Mouse (Mus musculus) frontal cortex, postnatal 36 days (tissue): ENCODE data around the gene Mup21.
"Not testable (repeated sequence)": the region's sequence is repeated elsewhere in the genome, so short reads cannot be mapped to it uniquely, and the experiment has no call there.

Experiments used
- DNase-seq, 2 experiments: peaks; one replicate each; pipeline ENCODE4 v3.0.0; 2022; ENCODE audit warnings: low spot score in 2 of 2

Gene Mup21

DNA sequence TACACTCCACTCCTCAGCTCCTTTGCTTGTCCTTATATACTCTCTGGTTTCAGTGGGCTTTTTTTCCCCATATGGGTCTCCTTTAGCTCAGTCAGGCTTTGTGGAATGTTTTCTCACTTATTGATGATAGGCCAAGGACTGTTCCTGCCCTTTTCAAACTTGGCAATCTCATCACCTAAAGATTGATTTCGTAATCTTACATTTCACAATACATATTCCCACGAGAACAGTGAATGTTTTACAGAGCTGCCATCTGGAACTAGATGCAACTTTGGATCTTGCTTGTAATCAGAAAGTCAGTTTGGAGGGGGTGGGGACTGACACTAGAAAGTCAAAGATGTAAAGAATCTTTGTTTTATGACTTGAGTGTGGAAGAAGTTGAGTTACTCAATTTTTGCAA lies at the start of gene Mup21:
TSS of gene Mup21 (minus strand) at position 53 of the 400 bp plus-strand sequence.
- DNase-seq = no peak

DNA sequence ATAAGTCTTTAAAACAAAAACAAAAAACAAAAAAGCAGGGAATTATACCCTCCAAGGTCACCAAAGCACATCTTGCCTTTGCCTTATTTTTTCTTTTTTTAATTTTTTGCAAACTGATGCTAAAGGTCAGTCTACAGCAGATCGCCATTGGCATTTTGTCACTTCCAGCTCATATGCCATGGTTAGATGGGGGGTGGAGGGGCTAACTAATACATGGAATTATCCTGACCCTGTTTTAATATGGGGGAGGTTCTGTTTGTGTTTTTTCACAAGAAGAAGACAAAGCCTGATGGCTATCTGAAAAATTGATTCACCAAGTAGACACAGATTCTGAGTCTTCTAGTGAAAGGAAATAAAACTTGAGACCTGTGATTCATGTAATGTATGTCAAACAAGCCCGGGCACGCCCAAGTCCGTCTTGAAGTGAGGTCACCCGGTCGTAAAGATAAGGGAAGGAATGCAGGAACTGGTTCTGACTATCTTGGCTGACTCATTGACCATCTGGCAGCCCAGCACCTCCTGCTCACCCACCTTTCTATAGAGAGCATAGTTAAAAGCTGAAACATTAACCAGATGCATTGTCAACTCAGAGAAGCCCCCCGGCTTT lies 49.4 kb upstream of the Mup21 start:
- DNase-seq = no peak

DNA sequence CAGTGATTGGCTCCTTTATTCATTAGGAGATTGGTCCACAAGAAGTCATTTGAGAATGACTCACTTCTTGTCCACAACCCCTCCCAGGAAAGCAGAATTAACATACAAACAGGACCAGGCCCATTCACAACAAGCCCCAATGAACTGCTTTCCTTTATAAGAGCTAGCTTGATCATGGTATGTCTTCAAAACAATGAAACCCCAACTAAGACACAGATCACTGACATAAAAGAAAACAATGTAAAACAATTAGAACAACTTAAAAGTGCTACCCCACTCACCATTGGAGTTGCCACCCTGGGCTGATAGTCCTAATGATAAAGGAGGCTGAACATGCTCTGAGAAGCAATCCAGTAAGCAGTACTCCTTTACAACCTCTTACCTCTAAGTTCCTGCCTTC lies 38.1 kb upstream of the Mup21 start:
- DNase-seq = no peak

DNA sequence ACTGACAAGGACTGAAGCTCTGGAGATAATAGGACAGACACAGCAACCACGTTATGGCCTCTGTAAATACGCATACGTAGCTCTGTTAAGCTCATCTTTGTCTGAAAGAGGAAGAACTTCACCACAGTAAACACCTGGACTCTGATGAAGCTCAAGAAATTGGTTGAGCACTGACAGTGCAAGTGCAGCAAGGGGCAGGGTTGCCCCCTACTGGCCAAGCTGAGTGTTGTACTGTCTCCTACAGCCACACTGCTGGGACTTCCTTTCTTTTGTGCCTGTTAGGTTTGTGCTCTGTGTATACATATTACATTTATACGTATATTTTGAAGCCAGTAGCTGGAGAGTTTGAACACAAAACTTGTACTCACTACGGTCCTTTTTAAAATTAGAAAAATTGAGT lies 26.6 kb upstream of the Mup21 start:
- DNase-seq = peak in 1 of 2 experiments; percentile 28

- no peak for DNase-seq
These were observed 23.8 kb upstream of the Mup21 start for GRCm38 (mm10) chr4:62174471-62174870.

GRCm38 (mm10) chr4:62167636-62168035 lies 17.0 kb upstream of the Mup21 start:
- not testable (repeated sequence) for DNase-seq

- no peak for DNase-seq
These were observed 7.7 kb upstream of the Mup21 start for GRCm38 (mm10) chr4:62158401-62158800.

- DNase-seq = peak; percentile 12 to 32
These were observed 17.0 kb downstream of the Mup21 start for GRCm38 (mm10) chr4:62133706-62134105.

DNA sequence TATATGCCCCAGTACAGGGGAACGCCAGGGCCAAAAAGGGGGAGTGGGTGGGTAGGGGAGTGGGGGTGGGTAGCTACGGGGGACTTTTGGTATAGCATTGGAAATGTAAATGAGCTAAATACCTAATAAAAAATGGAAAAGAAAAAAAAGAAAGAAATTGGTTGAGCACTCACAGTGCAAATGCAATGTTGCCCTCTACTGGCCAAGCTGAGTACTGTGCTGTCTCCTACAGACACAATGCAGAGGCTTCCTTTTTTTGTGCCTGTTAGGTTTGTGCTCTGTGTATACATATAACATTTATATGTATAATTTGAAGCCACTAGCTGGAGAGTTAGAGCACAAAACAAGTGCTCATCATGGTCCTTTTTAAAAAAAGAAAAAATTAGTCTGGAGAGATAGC lies 47.3 kb downstream of the Mup21 start:
- peak in 1 of 2 experiments; percentile 38 for DNase-seq
